Mouse (Mus musculus) heart, adult 11 months (tissue): ENCODE results near the gene Fndc3b.
A peak's percentile ranks its signal among the peaks of the same experiment; 100 is the strongest.

ENCODE experiments used
- DNase-seq: peaks from one replicate; pipeline ENCODE4 v3.0.0; 2022

The Fndc3b gene

DNA sequence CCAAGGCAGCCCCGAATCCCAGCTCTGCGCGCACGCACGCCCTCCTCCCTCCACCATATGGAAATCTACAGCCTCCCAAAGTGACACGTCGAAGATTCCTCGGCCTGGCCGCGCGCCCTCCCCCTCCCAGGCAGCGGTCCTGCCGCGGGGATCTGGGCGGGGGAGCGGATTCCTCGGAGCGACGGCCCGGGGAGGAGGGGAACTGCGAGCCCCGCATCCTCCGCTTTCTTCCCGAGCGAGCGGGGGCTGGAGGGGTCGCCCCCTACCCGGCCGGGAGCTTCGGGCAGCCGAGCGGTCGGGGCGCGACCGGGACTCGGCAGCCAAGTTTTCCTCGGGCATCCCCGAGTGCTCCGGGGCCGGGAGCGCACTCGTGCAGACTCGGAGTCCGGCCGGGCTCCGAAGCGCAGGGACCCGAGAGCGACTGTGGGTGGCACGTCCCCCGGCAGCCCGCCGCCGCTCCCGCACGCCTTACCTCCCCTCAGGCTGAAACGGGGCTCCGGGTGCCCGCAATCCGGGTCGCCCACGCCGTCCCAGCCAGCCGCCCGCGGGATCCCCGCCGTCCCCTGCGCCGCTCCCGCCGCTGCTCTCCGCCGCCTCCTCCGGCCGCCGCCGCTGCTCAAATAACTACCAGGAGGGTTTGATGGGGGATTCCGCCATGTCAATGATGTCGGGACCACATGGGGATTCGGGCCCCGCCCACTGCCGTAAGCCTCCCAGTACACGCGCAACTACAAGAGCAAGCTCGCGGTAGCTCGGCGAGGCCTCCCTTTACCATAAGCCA lies at the start of gene Fndc3b:
Fndc3b (minus strand) TSS at position 660 of the 781 bp plus-strand sequence.
- DNase-seq: peak; percentile 99

GRCm38 (mm10) chr3:27760278-27760677 lies 49.2 kb upstream of the Fndc3b start:
- no peak for DNase-seq

DNA sequence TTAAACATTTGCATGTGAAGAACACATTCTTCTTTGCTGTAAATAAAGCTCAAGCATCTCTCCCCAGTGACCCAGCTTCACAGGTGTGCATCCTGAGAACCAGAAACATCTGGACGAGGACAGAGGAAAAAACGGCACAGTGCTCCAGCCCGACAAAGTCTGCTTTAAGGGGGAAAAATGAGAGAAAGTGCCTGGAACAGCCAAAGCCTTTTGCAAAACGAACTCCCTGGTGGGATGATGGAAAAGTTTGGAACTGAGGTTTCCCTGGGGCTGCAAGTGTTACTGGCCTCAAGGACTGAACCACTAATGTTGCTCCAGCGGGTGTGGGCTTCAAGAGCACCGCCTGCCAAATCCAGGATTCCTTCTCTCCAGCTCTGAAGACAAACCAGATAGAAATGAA lies 47.9 kb upstream of the Fndc3b start:
- peak; percentile 98 for DNase-seq

DNA sequence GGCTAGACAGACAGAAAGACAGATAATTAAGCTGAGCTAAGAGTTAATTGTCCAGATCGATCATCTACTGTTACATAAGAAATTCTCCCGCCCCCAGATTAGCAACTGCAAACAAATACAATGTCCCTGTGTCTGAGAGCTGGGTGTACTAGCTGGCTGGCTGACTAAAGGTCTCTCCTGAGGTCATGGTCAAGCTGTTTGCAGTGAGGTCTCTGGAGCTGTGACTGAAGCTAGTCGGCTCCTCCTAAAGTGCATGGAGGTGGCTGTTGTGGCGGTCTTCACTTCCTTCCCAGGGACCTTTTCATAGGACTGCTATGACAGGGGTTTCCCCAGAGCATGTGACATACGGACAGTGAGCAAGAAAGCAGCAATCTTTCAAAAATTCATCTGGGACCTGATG lies 40.5 kb upstream of the Fndc3b start:
- DNase-seq: peak; percentile 93

GRCm38 (mm10) chr3:27751156-27751555 lies 40.0 kb upstream of the Fndc3b start:
- peak; percentile 55 for DNase-seq

DNA sequence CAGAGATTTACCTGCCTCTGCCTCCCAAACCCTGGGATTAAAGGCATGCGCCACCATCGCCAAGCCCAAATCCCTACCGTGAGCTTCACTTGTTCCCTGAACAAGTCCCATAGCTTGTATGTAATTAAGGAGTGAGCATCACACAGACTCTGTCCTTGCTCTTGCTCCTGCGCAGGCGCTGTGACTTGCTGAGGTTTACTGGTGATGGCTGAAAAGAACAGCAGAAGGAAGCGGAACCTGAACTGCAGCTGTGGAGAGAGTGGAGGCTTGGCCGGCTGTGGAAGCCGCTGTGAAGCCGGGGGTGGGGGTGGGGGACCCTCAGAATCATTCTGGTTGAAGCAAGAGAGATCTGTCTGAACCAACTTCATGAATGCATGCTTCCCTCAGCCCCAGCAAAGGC lies 34.5 kb upstream of the Fndc3b start:
- peak; percentile 36 for DNase-seq

DNA sequence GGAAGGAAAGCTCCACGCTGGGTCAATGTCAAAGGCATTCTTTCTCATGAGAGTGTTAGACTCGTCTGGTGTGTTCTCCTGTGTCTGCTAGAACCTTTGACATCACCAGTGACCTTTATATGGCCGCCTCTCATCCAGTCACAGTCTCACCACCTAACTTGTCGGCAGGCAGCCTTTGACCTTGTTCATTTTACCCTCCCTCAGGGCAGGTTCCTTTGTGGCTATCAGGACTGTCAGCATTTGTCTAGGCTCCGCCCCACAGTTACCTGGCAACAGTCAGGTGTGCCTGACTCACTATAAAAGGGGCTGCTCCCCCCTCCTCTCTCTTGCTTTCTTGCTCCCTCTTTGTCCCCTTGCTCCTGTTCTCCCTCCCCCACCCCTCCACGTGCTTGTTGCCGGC lies 33.6 kb upstream of the Fndc3b start:
- DNase-seq: peak; percentile 51

- DNase-seq: peak; percentile 72
Observed at GRCm38 (mm10) chr3:27743271-27744145, 32.4 kb upstream of the Fndc3b start.

DNA sequence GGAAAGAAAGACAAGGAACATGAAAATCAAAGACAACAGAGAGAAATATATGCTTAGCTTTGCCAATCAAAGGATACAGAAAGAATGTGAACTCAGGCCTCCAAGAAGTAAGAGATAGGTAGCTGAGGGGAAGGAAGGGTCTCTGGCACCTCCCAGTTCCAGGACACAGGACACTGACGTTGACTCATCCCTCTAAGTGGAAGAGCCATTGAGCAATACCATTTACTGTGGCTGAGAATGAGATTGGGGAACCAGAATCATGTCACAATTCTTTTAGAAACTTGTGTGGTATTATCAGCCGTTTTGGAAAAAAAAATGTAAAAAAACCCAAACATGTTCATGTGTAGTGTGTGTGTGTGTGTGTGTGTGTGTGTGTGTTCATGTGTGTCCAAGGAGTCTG lies 31.0 kb upstream of the Fndc3b start:
- peak; percentile 35 for DNase-seq

- peak; percentile 59 for DNase-seq
Observed at GRCm38 (mm10) chr3:27740136-27740535, 29.0 kb upstream of the Fndc3b start.

- DNase-seq: peak; percentile 65
Observed at GRCm38 (mm10) chr3:27736180-27736579, 25.1 kb upstream of the Fndc3b start.

GRCm38 (mm10) chr3:27735113-27735512 lies 24.0 kb upstream of the Fndc3b start:
- DNase-seq: no peak

- DNase-seq: peak; percentile 62
Observed at GRCm38 (mm10) chr3:27728798-27729782, 18.0 kb upstream of the Fndc3b start.

GRCm38 (mm10) chr3:27728176-27728575 lies 17.1 kb upstream of the Fndc3b start:
- peak; percentile 51 for DNase-seq

DNA sequence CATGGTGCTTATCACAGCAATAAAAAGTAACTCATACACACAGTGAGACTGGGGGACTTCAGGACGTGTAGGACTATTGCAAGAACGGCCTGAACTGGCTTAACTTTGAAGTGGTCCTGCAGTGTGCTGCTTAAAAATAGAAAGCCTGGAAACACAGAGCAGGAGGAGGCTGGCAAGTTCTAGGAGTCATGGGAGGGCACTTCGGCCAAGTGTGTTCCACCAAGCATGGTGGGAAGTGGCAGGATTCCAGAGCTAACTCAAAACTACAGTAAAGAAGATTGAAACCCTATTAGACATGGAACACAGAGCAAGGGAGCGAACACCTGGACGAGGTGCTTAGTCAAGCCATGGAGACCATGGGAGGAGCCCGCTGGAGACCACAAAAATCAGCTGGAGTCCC lies 14.6 kb upstream of the Fndc3b start:
- DNase-seq: peak; percentile 94

DNA sequence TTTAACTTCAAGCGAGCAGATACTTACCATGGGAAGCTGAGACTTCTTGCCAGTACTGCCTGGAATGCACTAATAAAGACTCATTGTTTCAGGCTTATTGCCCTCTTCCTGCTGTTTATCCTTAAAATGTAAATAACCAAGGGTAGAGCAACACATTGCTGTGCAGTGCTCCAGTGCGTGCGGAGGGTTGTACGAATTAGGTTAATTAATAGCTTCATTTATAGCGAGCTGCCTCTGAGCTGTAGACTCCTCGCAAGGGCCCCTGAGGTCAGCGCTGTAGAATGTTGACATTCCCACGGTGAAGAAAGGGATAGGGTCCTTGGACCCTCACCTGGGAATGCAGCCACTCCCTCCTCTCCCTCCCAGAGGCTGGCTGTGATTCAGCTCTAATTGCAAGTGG lies 13.1 kb upstream of the Fndc3b start:
- DNase-seq: peak; percentile 55

DNA sequence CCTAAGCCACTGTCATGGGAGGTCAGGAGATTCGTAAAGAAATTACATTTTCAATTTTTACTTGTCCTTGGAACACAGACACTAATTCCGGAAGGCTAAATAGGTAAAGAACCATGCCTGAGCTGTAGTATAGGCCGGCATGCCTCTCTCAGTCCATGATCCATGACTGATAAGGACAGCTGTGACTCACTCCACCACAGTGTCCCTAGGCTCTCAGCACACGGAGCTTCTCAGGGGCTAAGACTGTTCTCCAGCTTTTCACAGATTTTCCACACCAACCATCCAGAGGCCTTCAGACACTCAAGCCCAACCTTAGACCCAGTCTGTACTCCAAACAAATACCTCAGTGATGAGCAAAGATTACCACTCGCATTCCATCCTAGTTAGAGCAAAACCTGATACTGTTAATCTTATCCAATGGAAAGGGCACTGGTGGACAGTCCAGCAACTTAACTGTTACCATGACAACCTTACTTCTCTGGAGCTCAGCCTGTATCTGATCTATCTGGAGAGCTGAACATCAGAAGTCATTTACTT lies 7.8 kb upstream of the Fndc3b start:
- peak; percentile 73 for DNase-seq

GRCm38 (mm10) chr3:27713971-27714370 lies 2.9 kb upstream of the Fndc3b start:
- peak; percentile 75 for DNase-seq

DNA sequence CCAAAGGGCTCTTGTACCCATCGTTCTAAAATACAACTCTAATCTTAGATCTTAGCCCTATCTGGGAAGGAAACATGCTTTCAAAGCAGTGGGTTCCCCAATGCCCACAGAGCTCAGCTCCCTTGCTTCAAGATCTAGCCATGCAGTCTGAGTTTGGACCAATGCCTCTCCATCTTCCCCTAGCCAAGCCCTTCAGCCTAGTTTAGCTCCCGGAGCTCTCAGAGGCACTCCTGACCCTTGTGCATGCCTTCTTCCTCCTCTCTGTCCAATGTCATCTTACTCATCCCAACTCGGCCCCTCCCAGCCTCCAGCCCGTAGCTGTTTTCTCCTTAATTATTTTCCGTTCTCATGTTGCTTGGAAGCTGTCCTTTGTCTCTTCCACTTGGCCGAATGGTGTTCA lies 1.3 kb upstream of the Fndc3b start:
- peak; percentile 91 for DNase-seq

GRCm38 (mm10) chr3:27709906-27710647 lies 1.0 kb downstream of the Fndc3b start:
- peak; percentile 99 for DNase-seq

GRCm38 (mm10) chr3:27709096-27709905 lies 1.8 kb downstream of the Fndc3b start:
- DNase-seq: peak; percentile 93
